Mouse (Mus musculus) embryonic fibroblast, embryonic 13.5 days (primary cell): Measurements from ENCODE around the gene Mybl2. TPM values are rescaled to one million over a fixed set of nuclear protein-coding genes. Genes with fewer than 3 reads are reported as not detected.

Source experiments
- H3K27ac ChIP-seq: 2 replicates; pipeline ENCODE4 v1.5.1; 2012; ENCODE audit warnings: low read length, control low read depth, inconsistent platforms; ENCODE audit not compliant: insufficient read depth
- H3K4me1 ChIP-seq: 2 replicates; pipeline ENCODE4 v1.6.1; 2011; ENCODE audit warnings: low read length; ENCODE audit not compliant: control insufficient read depth, insufficient read depth
- H3K4me3 ChIP-seq: 2 replicates; pipeline ENCODE4 v1.5.1; 2011; ENCODE audit warnings: mild to moderate bottlenecking, control low read depth, low read length; ENCODE audit not compliant: insufficient read depth
- CTCF ChIP-seq: IDR thresholded peaks from 2 replicates; pipeline ENCODE4 v1.5.1; 2011; ENCODE audit warnings: mild to moderate bottlenecking, control low read depth, low read length, moderate library complexity, borderline replicate concordance; ENCODE audit not compliant: insufficient read depth
- POLR2A ChIP-seq: IDR thresholded peaks from 2 replicates; pipeline ENCODE4 v1.6.1; 2011; ENCODE audit warnings: low read depth, mild to moderate bottlenecking, control low read depth, low read length, moderate library complexity
- polyA plus RNA-seq: library from polyadenylated mRNA; stranded (reverse); fragments of >200 nt; gene quantifications from 2 replicates; pipeline ENCODE4 v1.2.4, GENCODE M21; 2011; ENCODE audit warnings: low read depth; ENCODE audit not compliant: missing spikeins, insufficient read length

The Mybl2 gene
- polyA plus RNA-seq, 1 experiment, result 25.7 TPM

- H3K4me3 ChIP-seq, result no peak overlapping the region
- TF ChIP-seq POLR2A (no peak), CTCF (no peak)
- H3K27ac ChIP-seq, result no peak overlapping the region
- no peaks in the 10 kb centered on the region for H3K4me1 ChIP-seq
Measured at GRCm38 (mm10) chr2:163108385-163108784, 53.9 kb downstream of the Mybl2 start.

DNA sequence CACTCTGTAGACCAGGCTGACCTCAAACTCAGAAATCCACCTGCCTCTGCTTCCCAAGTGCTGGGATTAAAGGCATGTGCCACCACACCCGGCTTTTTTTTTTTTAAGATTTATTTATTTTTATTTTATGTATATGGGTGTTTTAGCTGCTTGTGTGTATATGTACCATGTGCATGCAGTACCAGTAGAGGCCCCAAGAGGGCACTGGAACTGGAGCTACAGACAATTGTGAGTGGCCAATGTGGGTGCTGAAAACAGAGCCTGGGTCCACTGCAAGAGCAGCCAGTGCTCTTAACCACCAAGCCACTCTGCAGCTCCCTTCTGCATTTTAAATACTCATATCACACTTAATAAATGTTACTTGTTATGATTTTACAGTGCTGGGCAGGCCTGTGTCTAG is 56.2 kb downstream of the Mybl2 start:
- Histone ChIP-seq H3K27ac (no peak overlapping the region), H3K4me3 (no peak overlapping the region), H3K4me1 (no peaks in the 10 kb centered on the region)
- TF ChIP-seq CTCF (no peak), POLR2A (no peak)

GRCm38 (mm10) chr2:163111413-163112201 is 57.1 kb downstream of the Mybl2 start:
- TF ChIP-seq POLR2A, result no peak
- no peak for TF ChIP-seq CTCF
- Histone ChIP-seq H3K27ac (no peak overlapping the region), H3K4me1 (no peaks in the 10 kb centered on the region)

GRCm38 (mm10) chr2:163120626-163121352 is 66.3 kb downstream of the Mybl2 start:
- no peaks in the 10 kb centered on the region for H3K4me1 ChIP-seq
- TF ChIP-seq POLR2A (no peak), CTCF (no peak)
- no peak overlapping the region for H3K27ac ChIP-seq
- no peak overlapping the region for H3K4me3 ChIP-seq

More at GRCm38 (mm10) chr2:163111413-163112201, 57.1 kb downstream of the Mybl2 start:
- H3K4me3 ChIP-seq, result no peak overlapping the region

DNA sequence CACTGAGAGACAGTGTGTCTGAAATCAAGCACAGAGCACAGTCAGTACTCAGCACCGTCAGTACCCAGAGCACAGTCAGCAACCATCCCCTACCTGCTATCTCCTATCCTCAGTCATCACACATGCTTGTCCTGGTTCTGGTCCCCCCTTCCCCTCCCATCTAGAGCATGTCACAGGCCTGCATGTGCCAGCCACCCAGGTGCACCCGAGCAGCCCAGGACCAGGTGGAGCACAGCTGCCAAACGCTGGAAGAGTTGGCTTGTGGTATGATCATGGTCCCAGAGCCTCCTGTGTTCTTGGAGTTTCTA is 66.8 kb downstream of the Mybl2 start:
- Histone ChIP-seq H3K4me3 (no peak overlapping the region), H3K4me1 (no peaks in the 10 kb centered on the region), H3K27ac (no peak overlapping the region)
- no peak for TF ChIP-seq POLR2A
- no peak for TF ChIP-seq CTCF

- Histone ChIP-seq H3K4me3 (no peak overlapping the region), H3K27ac (no peak overlapping the region), H3K4me1 (no peaks in the 10 kb centered on the region)
- TF ChIP-seq CTCF (no peak), POLR2A (no peak)
Measured at GRCm38 (mm10) chr2:163122319-163122718, 67.8 kb downstream of the Mybl2 start.

DNA sequence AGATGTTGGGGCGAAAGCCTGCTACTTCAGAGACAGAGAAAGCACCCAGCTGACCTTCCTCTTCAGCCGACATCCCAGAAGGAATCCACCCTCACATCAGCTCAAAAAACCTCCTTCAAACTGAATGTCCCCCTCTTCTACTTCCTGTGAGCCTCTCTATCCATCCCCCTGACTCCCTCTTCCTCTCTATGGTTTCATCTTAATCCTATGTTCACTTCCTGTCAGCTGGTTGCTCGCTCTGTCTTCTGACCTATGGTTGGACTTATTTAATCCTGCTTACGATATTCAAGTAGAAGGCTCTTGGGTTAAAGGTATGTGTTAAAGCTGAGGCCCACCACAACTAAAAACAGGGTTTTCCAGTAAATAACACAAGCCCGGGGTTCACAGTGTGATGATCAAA is 69.0 kb downstream of the Mybl2 start:
- TF ChIP-seq POLR2A (no peak), CTCF (no peak)
- H3K27ac ChIP-seq, result no peak overlapping the region
- no peaks in the 10 kb centered on the region for H3K4me1 ChIP-seq
- no peak overlapping the region for H3K4me3 ChIP-seq

GRCm38 (mm10) chr2:163130837-163131236 is 76.3 kb downstream of the Mybl2 start:
- no peaks in the 10 kb centered on the region for H3K4me1 ChIP-seq
- no peak overlapping the region for H3K27ac ChIP-seq
- H3K4me3 ChIP-seq, result no peak overlapping the region
- no peak for TF ChIP-seq CTCF
- TF ChIP-seq POLR2A, result no peak

DNA sequence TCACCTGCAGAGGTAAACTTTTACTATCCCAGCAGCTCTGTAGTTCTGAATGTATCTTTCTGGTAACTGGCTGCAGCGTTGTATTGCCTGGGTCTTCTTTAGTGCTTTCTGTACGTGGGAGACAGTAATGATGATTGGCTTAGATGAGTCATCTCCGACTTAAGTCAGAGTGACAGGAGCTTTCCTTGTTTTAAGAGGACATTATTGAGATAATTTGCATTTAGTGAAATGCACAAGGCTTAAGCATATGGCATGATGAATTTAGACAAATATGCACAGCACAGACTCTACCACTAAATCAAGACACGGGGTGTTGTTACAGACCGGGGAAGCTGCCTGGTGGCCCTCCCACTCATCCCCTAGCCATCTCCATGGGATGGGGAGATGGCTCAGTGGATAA is 77.8 kb downstream of the Mybl2 start:
- Histone ChIP-seq H3K4me1 (no peaks in the 10 kb centered on the region), H3K4me3 (no peak overlapping the region), H3K27ac (no peak overlapping the region)
- TF ChIP-seq POLR2A (no peak), CTCF (no peak)

Other genes with a start within 250 kb of the Mybl2 start
- gene Srsf6, start 123.2 kb upstream of the Mybl2 start, polyA plus RNA-seq, result 198 and 232 TPM in 2 replicates
- 0.23 and 0.51 TPM in 2 replicates for gene L3mbtl1, start 111.2 kb upstream of the Mybl2 start, polyA plus RNA-seq
- gene Sgk2, start 67.4 kb upstream of the Mybl2 start, polyA plus RNA-seq, result not detected in 2 replicates
- 55.8 and 60.1 TPM in 2 replicates for gene Ift52, start 37.3 kb upstream of the Mybl2 start, polyA plus RNA-seq
- not detected in 2 replicates for gene Gtsf1l, start 33.2 kb downstream of the Mybl2 start, polyA plus RNA-seq
- gene Tox2, start 148.4 kb downstream of the Mybl2 start, polyA plus RNA-seq, result not detected in 2 replicates